Mouse (Mus musculus) bone marrow, adult 2 months (tissue): ENCODE measurements around the gene Smurf2.

Experiments used
- CTCF ChIP-seq: fragments of 200-500 bp; IDR thresholded peaks from 2 replicates; pipeline ENCODE4 v1.5.1; 2011; ENCODE audit warnings: low read length, control low read depth; ENCODE audit not compliant: control insufficient read depth, insufficient read depth
- POLR2A ChIP-seq: fragments of 200-500 bp; IDR thresholded peaks from 2 replicates; pipeline ENCODE4 v1.6.1; 2011; ENCODE audit warnings: low read depth, mild to moderate bottlenecking, control low read depth, low read length, borderline replicate concordance; ENCODE audit not compliant: control insufficient read depth

DNA sequence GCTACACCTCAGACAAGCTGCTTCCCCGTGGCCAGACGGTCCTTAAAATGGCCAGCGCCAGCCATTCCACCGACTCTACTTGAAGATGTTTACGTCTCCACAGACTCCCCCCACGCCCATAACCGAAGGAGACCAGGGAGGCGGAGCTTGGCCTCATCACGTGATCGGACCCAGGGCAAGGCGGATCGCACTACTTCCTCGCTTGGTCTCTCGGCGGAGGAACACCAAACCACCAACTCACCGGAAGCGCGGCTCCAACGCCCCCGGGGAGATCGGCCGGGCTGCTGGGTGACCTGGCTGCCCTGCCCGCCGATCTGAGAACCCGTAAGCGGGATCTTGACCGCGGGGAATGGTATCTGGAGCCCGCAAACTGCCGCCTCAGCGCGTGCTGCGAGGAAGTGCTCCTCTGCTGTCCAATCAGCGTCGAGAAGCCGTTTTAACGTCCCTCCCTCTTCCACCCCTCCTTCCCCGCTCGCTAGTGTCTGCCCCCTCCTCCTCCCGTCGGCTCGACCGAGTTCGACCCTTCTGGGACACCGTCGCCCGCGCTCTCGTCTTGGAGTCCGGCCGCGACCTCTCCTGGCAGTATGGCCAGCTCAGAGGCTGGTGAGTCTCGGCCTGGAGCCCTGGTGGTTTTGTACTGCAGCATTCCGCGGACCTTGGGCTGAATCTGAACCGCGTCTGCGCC, 131.6 kb downstream of the Smurf2 start, which contains the start of the genes Ddx5 and Cep95:
- TF ChIP-seq CTCF (peak; percentile 40; the same call in 1 of the 2 replicates), POLR2A (peak; percentile 84)
